Mouse (Mus musculus) embryonic fibroblast, embryonic 13.5 days (primary cell): ENCODE measurements around the gene Eps8l3.

Source experiments
- CTCF ChIP-seq: IDR thresholded peaks from 2 replicates; pipeline ENCODE4 v1.5.1; 2011; ENCODE audit warnings: mild to moderate bottlenecking, control low read depth, low read length, moderate library complexity, borderline replicate concordance; ENCODE audit not compliant: insufficient read depth
- POLR2A ChIP-seq: IDR thresholded peaks from 2 replicates; pipeline ENCODE4 v1.6.1; 2011; ENCODE audit warnings: low read depth, mild to moderate bottlenecking, control low read depth, low read length, moderate library complexity

- no peak for TF ChIP-seq POLR2A
- no peak for TF ChIP-seq CTCF
These were observed 50.8 kb downstream of the Eps8l3 start for GRCm38 (mm10) chr3:107927841-107928240.
